Mouse (Mus musculus): ENCODE data around the gene Tpsab1. TPM values are rescaled to one million over a fixed set of nuclear protein-coding genes. Genes with fewer than 3 reads are reported as not detected.
A peak's percentile ranks its signal among the peaks of the same experiment; 100 is the strongest.

Tpsab1 gene
- polyA plus RNA-seq, 1 experiment from 2014 or later: not detected

DNA sequence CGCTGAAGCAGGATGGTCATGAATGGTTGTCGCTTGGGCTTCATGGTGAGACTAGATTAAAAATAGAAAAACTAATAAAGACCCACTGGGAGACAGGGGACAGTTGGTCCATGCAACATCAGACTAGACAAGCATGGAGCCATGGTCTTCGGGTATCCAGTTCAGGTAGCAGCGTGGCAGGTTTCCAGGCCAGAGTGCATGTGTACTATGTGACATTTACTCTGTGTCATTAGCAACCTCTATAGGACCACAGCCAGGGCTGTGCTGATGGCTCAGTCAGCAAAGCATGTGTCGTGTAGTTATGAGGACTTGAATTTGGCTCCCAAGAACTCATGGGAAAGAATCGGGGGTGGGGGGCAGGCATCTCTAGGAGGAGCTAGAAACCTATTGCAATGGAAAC lies 5.4 kb downstream of the Tpsab1 start:
- ATAC-seq (replicated peaks; ENCODE audit: low FRiP score): no peak
- no peak for DNase-seq (ENCODE audit: low spot score)
- WGBS: 73% methylated on average over 6 of the region's 6 CpGs
- no peaks in the 10 kb centered on the region for H3K36me3 ChIP-seq (ENCODE audit: control insufficient read depth, insufficient read depth, low read length)
- no peak overlapping the region for H3K9ac ChIP-seq (ENCODE audit: low read depth, low read length)
- H3K4me3 ChIP-seq (ENCODE audit: low read depth, low read length): no peak overlapping the region
- no peak overlapping the region for H3K4me2 ChIP-seq
- no peaks in the 10 kb centered on the region for H3K4me1 ChIP-seq (replicated peaks; ENCODE audit: control insufficient read depth, insufficient read depth, low read length)
- H3K9me3 ChIP-seq (ENCODE audit: control insufficient read depth, low read length): no peaks in the 10 kb centered on the region
- H3K27me3 ChIP-seq (replicated peaks; ENCODE audit: control insufficient read depth, insufficient read depth, low read length): no peaks in the 10 kb centered on the region; the same call in none of the 2 replicates
- no peak overlapping the region for H3K27ac ChIP-seq (ENCODE audit: low read depth, low read length)

- Histone ChIP-seq H3K9me3 (ENCODE audit: control insufficient read depth, low read length) (no peaks in the 10 kb centered on the region), H3K27me3 (replicated peaks; ENCODE audit: control insufficient read depth, insufficient read depth, low read length) (no peaks in the 10 kb centered on the region; the same call in none of the 2 replicates), H3K4me2 (no peak overlapping the region), H3K27ac (ENCODE audit: low read depth, low read length) (peak overlapping the region; percentile 64), H3K36me3 (ENCODE audit: control insufficient read depth, insufficient read depth, low read length) (no peaks in the 10 kb centered on the region), H3K4me1 (replicated peaks; ENCODE audit: control insufficient read depth, insufficient read depth, low read length) (no peaks in the 10 kb centered on the region), H3K4me3 (ENCODE audit: low read depth, low read length) (no peak overlapping the region), H3K9ac (ENCODE audit: low read depth, low read length) (no peak overlapping the region)
- WGBS: 70% methylated on average over 4 of the region's 4 CpGs
- ATAC-seq (replicated peaks; ENCODE audit: low FRiP score): peak; percentile 43; the same call in 1 of the 2 replicates
- DNase-seq (ENCODE audit: low spot score): no peak
Observed at GRCm38 (mm10) chr17:25338218-25338617, 7.1 kb downstream of the Tpsab1 start.

DNA sequence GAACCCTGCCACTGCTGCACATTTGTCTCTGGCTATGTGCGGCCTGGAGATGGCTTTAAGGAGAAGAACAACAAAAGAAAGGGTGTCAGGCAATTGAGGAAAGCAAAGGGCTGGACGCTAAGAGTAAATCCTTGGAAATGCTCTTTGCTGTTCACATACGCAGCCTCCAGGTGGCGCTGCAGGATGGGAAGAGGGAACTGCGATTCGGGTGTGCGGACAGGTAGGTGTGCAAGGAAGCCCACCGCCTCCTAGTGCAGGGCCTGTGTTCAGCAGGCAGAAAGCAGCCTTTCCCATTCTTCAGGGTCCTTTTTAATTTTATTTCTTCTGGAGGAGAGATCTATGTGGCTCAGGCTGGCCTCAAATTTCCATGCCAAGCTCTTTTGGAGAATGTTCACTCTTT lies 11.4 kb downstream of the Tpsab1 start:
- no peak overlapping the region for H3K4me3 ChIP-seq (ENCODE audit: low read depth, low read length)
- H3K27ac ChIP-seq (ENCODE audit: low read depth, low read length): no peak overlapping the region
- H3K9me3 ChIP-seq (ENCODE audit: control insufficient read depth, low read length): no peaks in the 10 kb centered on the region
- 3% methylated on average over 8 of the region's 8 CpGs for WGBS
- H3K4me2 ChIP-seq: no peak overlapping the region
- H3K4me1 ChIP-seq (replicated peaks; ENCODE audit: control insufficient read depth, insufficient read depth, low read length): no peaks in the 10 kb centered on the region
- peaks cover 5% of the 10 kb centered on the region for H3K27me3 ChIP-seq (replicated peaks; ENCODE audit: control insufficient read depth, insufficient read depth, low read length)
- DNase-seq (ENCODE audit: low spot score) (peak; percentile 57), ATAC-seq (replicated peaks; ENCODE audit: low FRiP score) (no peak)
- no peak overlapping the region for H3K9ac ChIP-seq (ENCODE audit: low read depth, low read length)
- no peaks in the 10 kb centered on the region for H3K36me3 ChIP-seq (ENCODE audit: control insufficient read depth, insufficient read depth, low read length)

GRCm38 (mm10) chr17:25332321-25332720 lies 13.0 kb downstream of the Tpsab1 start:
- no peak overlapping the region for H3K4me2 ChIP-seq
- H3K27me3 ChIP-seq (replicated peaks; ENCODE audit: control insufficient read depth, insufficient read depth, low read length): peaks cover 5% of the 10 kb centered on the region
- H3K36me3 ChIP-seq (ENCODE audit: control insufficient read depth, insufficient read depth, low read length): no peaks in the 10 kb centered on the region
- no peaks in the 10 kb centered on the region for H3K9me3 ChIP-seq (ENCODE audit: control insufficient read depth, low read length)
- no peak overlapping the region for H3K9ac ChIP-seq (ENCODE audit: low read depth, low read length)
- no peaks in the 10 kb centered on the region for H3K4me1 ChIP-seq (replicated peaks; ENCODE audit: control insufficient read depth, insufficient read depth, low read length)
- no peak overlapping the region for H3K27ac ChIP-seq (ENCODE audit: low read depth, low read length)
- H3K4me3 ChIP-seq (ENCODE audit: low read depth, low read length): no peak overlapping the region
- DNase-seq (ENCODE audit: low spot score): no peak
- WGBS: 44% methylated on average over 9 of the region's 9 CpGs
- ATAC-seq (replicated peaks; ENCODE audit: low FRiP score): no peak

DNA sequence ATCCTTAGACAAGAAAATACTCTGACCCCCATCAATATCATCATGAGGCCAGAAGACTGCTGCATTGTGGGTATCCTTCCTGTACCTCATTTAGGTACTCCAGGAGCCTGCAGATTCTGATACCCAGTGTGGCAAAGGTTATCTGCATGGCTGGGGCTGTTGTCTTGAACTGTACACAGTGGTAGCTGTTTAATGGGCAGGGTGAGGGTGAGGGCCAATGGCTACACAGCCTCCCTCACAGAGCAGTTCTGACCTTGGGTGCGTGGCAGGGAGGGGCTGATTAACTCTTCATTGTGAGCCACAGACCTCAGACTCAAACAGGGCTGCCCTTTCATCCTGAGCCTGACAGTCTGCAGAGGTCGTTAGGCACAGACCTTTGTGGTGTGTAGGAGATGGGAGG lies 22.4 kb downstream of the Tpsab1 start:
- Histone ChIP-seq H3K27me3 (replicated peaks; ENCODE audit: control insufficient read depth, insufficient read depth, low read length) (peaks cover 4% of the 10 kb centered on the region; the same call in 1 of the 2 replicates), H3K4me1 (replicated peaks; ENCODE audit: control insufficient read depth, insufficient read depth, low read length) (no peaks in the 10 kb centered on the region; the same call in 1 of the 2 replicates), H3K9ac (ENCODE audit: low read depth, low read length) (no peak overlapping the region), H3K9me3 (ENCODE audit: control insufficient read depth, low read length) (no peaks in the 10 kb centered on the region), H3K36me3 (ENCODE audit: control insufficient read depth, insufficient read depth, low read length) (0 out of 2 replicates have a peak, but pooled peaks cover 2% of the 10 kb centered on the region), H3K27ac (ENCODE audit: low read depth, low read length) (no peak overlapping the region), H3K4me3 (ENCODE audit: low read depth, low read length) (no peak overlapping the region), H3K4me2 (no peak overlapping the region)
- peak; percentile 51 for ATAC-seq (replicated peaks; ENCODE audit: low FRiP score)
- peak; percentile 36 for DNase-seq (ENCODE audit: low spot score)
- 16% methylated on average over 2 of the region's 2 CpGs for WGBS

GRCm38 (mm10) chr17:25320819-25321218 lies 24.5 kb downstream of the Tpsab1 start:
- WGBS: 86% methylated on average over 8 of the region's 8 CpGs
- Histone ChIP-seq H3K4me2 (no peak overlapping the region), H3K27me3 (replicated peaks; ENCODE audit: control insufficient read depth, insufficient read depth, low read length) (peaks cover 4% of the 10 kb centered on the region; the same call in 1 of the 2 replicates), H3K9me3 (ENCODE audit: control insufficient read depth, low read length) (no peaks in the 10 kb centered on the region), H3K9ac (ENCODE audit: low read depth, low read length) (no peak overlapping the region), H3K4me3 (ENCODE audit: low read depth, low read length) (no peak overlapping the region), H3K27ac (ENCODE audit: low read depth, low read length) (no peak overlapping the region), H3K4me1 (replicated peaks; ENCODE audit: control insufficient read depth, insufficient read depth, low read length) (no peaks in the 10 kb centered on the region; the same call in 1 of the 2 replicates), H3K36me3 (ENCODE audit: control insufficient read depth, insufficient read depth, low read length) (0 out of 2 replicates have a peak, but pooled peaks cover 2% of the 10 kb centered on the region)
- no peak for DNase-seq (ENCODE audit: low spot score)
- ATAC-seq (replicated peaks; ENCODE audit: low FRiP score): no peak

GRCm38 (mm10) chr17:25318354-25318753 lies 27.0 kb downstream of the Tpsab1 start, which contains the start of gene Prss29:
Gene Prss29 (plus strand): TSS chr17:25318654.
- Histone ChIP-seq H3K9me3 (ENCODE audit: control insufficient read depth, low read length) (no peaks in the 10 kb centered on the region), H3K4me3 (ENCODE audit: low read depth, low read length) (no peak within 1 kb of the TSS), H3K27ac (ENCODE audit: low read depth, low read length) (no peak within 1 kb of the TSS), H3K4me2 (no peak within 1 kb of the TSS), H3K4me1 (replicated peaks; ENCODE audit: control insufficient read depth, insufficient read depth, low read length) (no peaks in the 10 kb centered on the region; the same call in 1 of the 2 replicates), H3K9ac (ENCODE audit: low read depth, low read length) (no peak within 1 kb of the TSS), H3K36me3 (ENCODE audit: control insufficient read depth, insufficient read depth, low read length) (0 out of 2 replicates have a peak, but pooled peaks cover 2% of the 10 kb centered on the region), H3K27me3 (replicated peaks; ENCODE audit: control insufficient read depth, insufficient read depth, low read length) (peaks cover 4% of the 10 kb centered on the region; the same call in 1 of the 2 replicates)
- DNase-seq (ENCODE audit: low spot score): no peak
- 67% methylated on average over 5 of the region's 5 CpGs for WGBS
- ATAC-seq (replicated peaks; ENCODE audit: low FRiP score): no peak

- Histone ChIP-seq H3K4me2 (no peak within 1 kb of the TSS), H3K9ac (ENCODE audit: low read depth, low read length) (no peak within 1 kb of the TSS), H3K4me1 (replicated peaks; ENCODE audit: control insufficient read depth, insufficient read depth, low read length) (no peaks in the 10 kb centered on the region), H3K36me3 (ENCODE audit: control insufficient read depth, insufficient read depth, low read length) (no peaks in the 10 kb centered on the region), H3K27ac (ENCODE audit: low read depth, low read length) (no peak within 1 kb of the TSS), H3K27me3 (replicated peaks; ENCODE audit: control insufficient read depth, insufficient read depth, low read length) (no peaks in the 10 kb centered on the region), H3K9me3 (ENCODE audit: control insufficient read depth, low read length) (no peaks in the 10 kb centered on the region), H3K4me3 (ENCODE audit: low read depth, low read length) (no peak within 1 kb of the TSS)
- WGBS: 64% methylated on average over 4 of the region's 4 CpGs
- DNase-seq (ENCODE audit: low spot score) (no peak), ATAC-seq (replicated peaks; ENCODE audit: low FRiP score) (no peak)
Observed at GRCm38 (mm10) chr17:25308346-25308745, 37.0 kb downstream of the Tpsab1 start, which contains the start of gene Prss28. Gene Prss28 (plus strand): TSS chr17:25308646.

DNA sequence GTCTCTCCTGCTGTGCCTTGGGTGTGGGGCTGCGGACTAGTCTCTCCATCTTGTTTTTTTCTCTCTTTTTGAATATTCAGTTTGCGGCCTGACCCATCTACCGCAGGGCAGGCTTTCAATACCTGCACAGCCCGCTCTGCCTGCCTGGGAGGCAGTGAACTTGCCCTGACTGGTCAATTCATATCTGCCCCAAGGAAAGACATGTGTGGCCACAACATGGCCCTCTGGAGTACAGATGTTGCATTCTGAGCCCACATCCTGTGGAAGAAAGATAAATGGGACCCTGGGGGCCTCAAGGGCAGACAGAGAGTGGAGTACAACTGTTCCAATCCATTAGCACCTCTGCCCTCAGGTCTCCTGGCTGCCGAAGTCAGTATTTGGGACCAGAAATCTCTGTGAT lies 47.3 kb downstream of the Tpsab1 start, which contains the start of gene Prss34:
Prss34 (plus strand) TSS at position 301 of the 400 bp plus-strand sequence.
- H3K4me2 ChIP-seq: no peak within 1 kb of the TSS
- H3K9me3 ChIP-seq (ENCODE audit: control insufficient read depth, low read length): no peaks in the 10 kb centered on the region
- ATAC-seq (replicated peaks; ENCODE audit: low FRiP score) (no peak), DNase-seq (ENCODE audit: low spot score) (no peak)
- no peaks in the 10 kb centered on the region for H3K4me1 ChIP-seq (replicated peaks; ENCODE audit: control insufficient read depth, insufficient read depth, low read length)
- no peaks in the 10 kb centered on the region for H3K36me3 ChIP-seq (ENCODE audit: control insufficient read depth, insufficient read depth, low read length)
- no peak within 1 kb of the TSS for H3K9ac ChIP-seq (ENCODE audit: low read depth, low read length)
- WGBS: 73% methylated on average over 5 of the region's 5 CpGs
- H3K27me3 ChIP-seq (replicated peaks; ENCODE audit: control insufficient read depth, insufficient read depth, low read length): peaks cover 3% of the 10 kb centered on the region; the same call in 1 of the 2 replicates
- no peak within 1 kb of the TSS for H3K27ac ChIP-seq (ENCODE audit: low read depth, low read length)
- H3K4me3 ChIP-seq (ENCODE audit: low read depth, low read length): no peak within 1 kb of the TSS
